Mouse (Mus musculus) adrenal gland, adult 2 months (tissue): Measurements from ENCODE around the gene H2al1f. TPM values are rescaled to one million over a fixed set of nuclear protein-coding genes. Genes with fewer than 3 reads are reported as not detected.
"Not testable (repeated sequence)": the region's sequence is repeated elsewhere in the genome, so short reads cannot be mapped to it uniquely, and the experiment has no call there.

ENCODE experiments used
- DNase-seq: peaks from one replicate; pipeline ENCODE4 v3.0.0; 2021
- long read RNA-seq: library from polyadenylated mRNA; stranded (forward); transcript quantifications from one replicate; pipeline ENCODE4 v2.0.0, GENCODE M21; 2021
- polyA plus RNA-seq: library from polyadenylated mRNA; depleted of rRNA; stranded (reverse); fragments of >200 nt; gene quantifications from 2 replicates; pipeline ENCODE4 v1.2.3, GENCODE M21; 2012; rRNA removed
- total RNA-seq, 2 experiments: library from RNA; stranded (reverse); gene quantifications; 2 replicates each; pipeline ENCODE4 v1.2.3; 2021

Gene H2al1f
- not detected for total RNA-seq
- polyA plus RNA-seq, result not detected in 2 replicates
- long read RNA-seq, result 0 reads

DNA sequence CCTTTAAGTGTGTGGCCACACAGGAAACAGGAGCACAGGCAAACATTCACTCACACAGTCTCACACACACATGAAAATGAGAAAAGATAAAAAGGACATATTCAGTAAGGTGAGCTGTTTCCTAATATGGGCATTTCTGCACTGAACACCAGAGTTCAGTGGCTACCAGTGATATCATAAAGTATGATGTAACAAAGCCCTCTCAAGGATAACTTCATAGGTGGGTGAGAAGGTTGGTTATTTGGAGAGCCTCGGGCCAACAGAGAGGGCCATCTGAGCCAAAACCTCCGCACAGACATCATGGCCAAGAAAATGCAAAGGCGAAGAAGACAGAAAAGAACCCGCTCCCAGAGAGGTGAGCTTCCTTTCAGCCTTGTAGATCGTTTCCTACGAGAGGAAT is at the start of gene H2al1f:
H2al1f (plus strand) TSS at position 301 of the 400 bp plus-strand sequence.
- DNase-seq, result not testable (repeated sequence)

GRCm38 (mm10) chrX:11267791-11268190 is 47.2 kb upstream of the H2al1f start:
- peak; percentile 6 for DNase-seq

DNA sequence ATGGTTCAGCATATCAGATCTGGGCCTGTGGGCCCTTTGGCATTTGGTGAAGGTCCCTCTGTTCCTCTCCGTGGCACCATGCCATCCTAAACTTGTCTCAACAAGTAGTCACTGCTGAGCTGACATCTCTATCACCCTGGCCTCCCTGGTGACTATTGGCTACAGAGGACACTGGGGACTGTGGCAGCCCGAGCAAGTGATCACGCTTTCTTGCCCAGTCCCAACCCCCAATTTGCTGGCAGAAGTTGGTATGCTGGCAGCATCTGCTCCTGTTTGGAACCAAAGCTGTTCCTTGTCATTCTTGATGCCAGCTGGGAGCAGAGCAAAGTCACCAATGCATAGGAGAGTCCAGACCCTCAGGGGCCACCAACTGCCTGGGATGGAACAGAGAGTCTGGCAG is 45.9 kb upstream of the H2al1f start:
- peak; percentile 10 for DNase-seq

DNA sequence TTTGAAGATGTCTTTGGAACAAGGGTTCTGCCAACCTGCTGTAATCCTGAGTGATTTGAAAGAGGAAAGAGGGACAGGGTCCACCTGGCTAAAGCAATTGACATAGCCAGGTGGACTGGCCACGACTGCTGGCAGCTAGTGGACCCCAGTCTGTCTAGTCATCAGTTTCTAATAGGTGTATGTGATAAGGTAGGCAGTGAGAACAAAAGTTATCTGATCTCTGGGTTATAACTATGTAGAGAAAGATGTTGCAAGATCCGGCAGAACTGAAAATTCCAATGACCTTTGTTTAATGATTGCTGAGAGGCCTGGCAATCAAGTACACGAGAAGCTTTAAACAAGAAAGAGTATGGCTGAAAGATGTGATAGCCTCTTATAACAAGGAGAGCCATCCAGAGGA is 41.8 kb upstream of the H2al1f start:
- DNase-seq, result no peak

GRCm38 (mm10) chrX:11277083-11277482 is 37.9 kb upstream of the H2al1f start:
- DNase-seq, result no peak

DNA sequence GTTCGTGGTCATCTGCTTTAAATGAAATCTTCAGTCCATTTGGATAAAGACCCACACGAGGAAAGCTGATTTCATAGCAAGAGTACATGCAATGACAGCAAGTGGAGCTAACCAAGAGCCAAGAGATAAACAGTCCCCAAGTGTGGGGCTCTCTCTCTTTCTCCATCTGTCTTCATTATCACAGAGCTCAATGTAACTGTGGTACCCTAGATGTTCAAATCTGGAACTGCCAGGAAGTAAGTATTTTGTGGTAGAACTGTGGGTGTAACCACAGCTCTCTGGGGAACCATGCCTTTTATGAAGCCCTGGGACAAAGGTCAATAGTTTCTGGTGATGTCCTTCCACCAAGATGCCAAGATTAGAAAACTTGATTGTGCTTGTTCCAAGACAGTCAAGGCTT is 34.2 kb upstream of the H2al1f start:
- DNase-seq, result no peak

GRCm38 (mm10) chrX:11288306-11288882 is 26.6 kb upstream of the H2al1f start:
- peak; percentile 9 for DNase-seq

- DNase-seq, result no peak
These were observed 25.7 kb upstream of the H2al1f start for GRCm38 (mm10) chrX:11289244-11289643.

DNA sequence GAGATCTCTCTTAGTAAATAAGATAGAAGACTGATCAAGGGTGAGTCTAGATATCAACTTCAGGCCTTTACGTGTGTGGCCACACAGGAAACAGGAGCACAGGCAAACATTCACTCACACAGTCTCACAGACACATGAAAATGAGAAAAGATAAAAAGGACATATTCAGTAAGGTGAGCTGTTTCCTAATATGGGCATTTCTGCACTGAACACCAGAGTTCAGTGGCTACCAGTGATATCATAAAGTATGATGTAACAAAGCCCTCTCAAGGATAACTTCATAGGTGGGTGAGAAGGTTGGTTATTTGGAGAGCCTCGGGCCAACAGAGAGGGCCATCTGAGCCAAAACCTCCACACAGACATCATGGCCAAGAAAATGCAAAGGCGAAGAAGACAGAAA is 16.0 kb upstream of the H2al1f start, which contains the start of gene H2al1a:
H2al1a (plus strand) TSS at position 301 of the 400 bp plus-strand sequence.
- not testable (repeated sequence) for DNase-seq

DNA sequence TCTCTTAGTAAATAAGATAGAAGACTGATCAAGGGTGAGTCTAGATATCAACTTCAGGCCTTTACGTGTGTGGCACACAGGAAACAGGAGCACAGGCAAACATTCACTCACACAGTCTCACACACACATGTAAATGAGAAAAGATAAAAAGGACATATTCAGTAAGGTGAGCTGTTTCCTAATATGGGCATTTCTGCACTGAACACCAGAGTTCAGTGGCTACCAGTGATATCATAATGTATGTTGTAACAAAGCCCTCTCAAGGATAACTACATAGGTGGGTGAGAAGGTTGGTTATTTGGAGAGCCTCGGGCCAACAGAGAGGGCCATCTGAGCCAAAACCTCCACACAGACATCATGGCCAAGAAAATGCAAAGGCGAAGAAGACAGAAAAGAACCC is 12.8 kb upstream of the H2al1f start, which contains the start of gene H2al1b:
H2al1b (plus strand) TSS at position 301 of the 400 bp plus-strand sequence.
- not testable (repeated sequence) for DNase-seq

GRCm38 (mm10) chrX:11305355-11305754 is 9.6 kb upstream of the H2al1f start, which contains the start of gene H2al1c:
Gene H2al1c, plus strand, starts transcription at chrX:11305655.
- DNase-seq, result not testable (repeated sequence)

GRCm38 (mm10) chrX:11308524-11308923 is 6.4 kb upstream of the H2al1f start, which contains the start of gene H2al1d:
Gene H2al1d, plus strand, starts transcription at chrX:11308824.
- not testable (repeated sequence) for DNase-seq

- DNase-seq, result not testable (repeated sequence)
These were observed 3.3 kb upstream of the H2al1f start, which contains the start of gene H2al1e for GRCm38 (mm10) chrX:11311634-11312033. Gene H2al1e, plus strand, starts transcription at chrX:11311934.

- not testable (repeated sequence) for DNase-seq
These were observed 3.0 kb downstream of the H2al1f start, which contains the start of gene H2al1g for GRCm38 (mm10) chrX:11317956-11318355. Gene H2al1g, plus strand, starts transcription at chrX:11318256.

- not testable (repeated sequence) for DNase-seq
These were observed 6.2 kb downstream of the H2al1f start, which contains the start of gene H2al1h for GRCm38 (mm10) chrX:11321192-11321591. Gene H2al1h, plus strand, starts transcription at chrX:11321492.

GRCm38 (mm10) chrX:11324359-11324758 is 9.4 kb downstream of the H2al1f start, which contains the start of gene H2al1i:
Gene H2al1i, plus strand, starts transcription at chrX:11324659.
- not testable (repeated sequence) for DNase-seq

GRCm38 (mm10) chrX:11327522-11327921 is 12.6 kb downstream of the H2al1f start, which contains the start of gene H2al1j:
Gene H2al1j, plus strand, starts transcription at chrX:11327822.
- DNase-seq, result not testable (repeated sequence)

GRCm38 (mm10) chrX:11345762-11346161 is 30.8 kb downstream of the H2al1f start:
- no peak for DNase-seq

DNA sequence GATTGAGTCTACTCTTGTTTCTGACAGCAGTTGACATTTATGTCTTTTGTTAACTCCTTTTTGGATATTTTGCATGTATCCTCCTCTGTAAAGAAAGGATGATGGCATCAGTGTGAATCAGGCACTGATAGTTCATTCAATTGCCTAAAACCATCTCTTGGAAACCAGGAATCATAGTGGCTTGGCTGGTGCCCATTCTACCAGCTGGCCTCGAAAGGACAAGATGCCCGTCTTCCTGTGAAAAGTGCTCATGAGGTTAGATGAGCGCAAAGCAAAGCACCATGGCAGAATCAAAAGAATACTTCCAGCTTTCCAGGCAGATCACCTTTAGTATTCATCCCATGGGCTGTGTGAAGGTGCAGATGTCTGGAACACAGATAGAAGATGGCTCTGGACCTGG is 31.8 kb downstream of the H2al1f start:
- DNase-seq, result no peak

DNA sequence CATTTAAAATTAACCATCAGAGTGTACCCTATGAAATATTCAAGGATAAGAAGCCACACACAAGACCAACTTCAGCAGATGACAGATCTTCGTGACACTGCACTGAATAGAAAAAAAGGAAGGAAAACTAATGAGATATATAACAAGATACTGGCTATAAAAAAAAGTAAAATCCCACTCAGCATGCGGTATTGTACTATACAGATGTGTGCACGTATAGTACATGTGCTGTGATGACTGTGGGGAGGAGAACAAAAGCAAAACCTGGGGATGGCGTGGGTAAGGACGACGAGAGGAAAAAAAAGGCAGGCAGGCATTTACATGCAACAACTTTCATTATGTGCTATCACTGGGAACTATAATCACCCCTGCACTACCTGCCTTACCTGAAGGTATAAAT is 45.9 kb downstream of the H2al1f start:
- no peak for DNase-seq

- no peak for DNase-seq
These were observed 46.3 kb downstream of the H2al1f start for GRCm38 (mm10) chrX:11361261-11361660.

GRCm38 (mm10) chrX:11363890-11364289 is 48.9 kb downstream of the H2al1f start:
- DNase-seq, result peak; percentile 48
